Mouse (Mus musculus) adipocyte (in vitro differentiated cells): ENCODE measurements around the gene Zfp605.
A peak's percentile ranks its signal among the peaks of the same experiment; 100 is the strongest.
"Not testable (repeated sequence)": the region's sequence is repeated elsewhere in the genome, so short reads cannot be mapped to it uniquely, and the experiment has no call there.

ENCODE experiments used
- DNase-seq: peaks from one replicate; pipeline ENCODE4 v3.0.0-alpha.2; 2016; ENCODE audit warnings: low spot score

Gene Zfp605

DNA sequence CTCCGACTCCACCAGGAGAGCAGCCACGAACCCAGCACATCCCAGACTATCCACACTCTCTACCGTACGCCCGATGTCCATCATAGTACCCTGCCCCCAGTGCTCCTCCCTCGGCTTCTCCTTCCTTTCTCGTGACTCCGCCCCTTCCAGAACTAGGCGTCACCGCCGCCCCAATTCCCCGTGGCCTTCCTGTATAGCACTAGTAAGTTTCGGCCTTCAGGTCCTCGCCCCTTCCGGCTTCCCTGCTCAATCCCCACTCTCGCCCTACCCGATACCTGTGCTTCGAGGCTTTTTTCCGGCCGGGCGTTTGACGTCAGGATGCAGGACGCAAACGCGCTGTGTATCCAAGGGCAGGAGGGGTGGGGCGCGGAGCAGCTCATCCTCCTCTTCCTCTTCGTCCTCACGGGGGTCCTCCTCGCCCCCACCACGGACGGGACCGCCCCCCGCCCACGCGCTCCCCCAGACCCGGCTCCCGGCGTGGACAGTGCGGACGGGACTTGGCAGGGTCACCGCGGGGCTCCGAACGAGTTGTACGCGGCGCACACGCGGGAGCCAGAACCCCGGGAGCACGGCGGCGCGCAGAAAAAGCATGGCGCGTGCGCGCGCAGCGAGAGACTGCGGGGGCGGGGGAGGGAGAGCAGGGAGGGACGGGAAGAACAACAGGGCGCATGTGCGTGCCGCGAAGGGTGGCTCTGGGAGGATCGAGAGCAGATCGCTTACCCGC is 2.1 kb upstream of the Zfp605 start, which contains the start of gene Gtpbp6:
TSS of gene Gtpbp6 (minus strand) at position 617 of the 724 bp plus-strand sequence.
- DNase-seq, result peak; percentile 99

GRCm38 (mm10) chr5:110108305-110108628 is 1.6 kb upstream of the Zfp605 start:
- DNase-seq, result no peak

DNA sequence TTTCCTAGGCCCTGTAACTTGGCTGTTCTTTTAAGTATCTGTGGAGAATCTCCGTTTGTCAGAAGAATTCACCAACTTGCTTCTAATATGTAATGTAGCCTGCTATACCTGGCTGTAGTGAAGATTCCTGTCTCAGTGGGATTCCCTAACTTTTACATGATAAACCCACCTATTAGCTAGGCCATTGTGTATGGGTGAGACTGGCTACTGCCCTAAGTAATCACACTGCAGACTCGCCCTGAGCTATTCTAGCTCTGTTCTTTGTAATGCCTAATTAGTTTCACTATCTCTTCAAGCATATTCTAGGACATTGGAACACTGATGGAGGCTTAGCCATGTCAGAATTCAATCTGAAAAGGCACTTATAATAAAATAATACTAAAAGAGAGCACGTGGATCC is 12.5 kb downstream of the Zfp605 start:
- DNase-seq, result not testable (repeated sequence)

DNA sequence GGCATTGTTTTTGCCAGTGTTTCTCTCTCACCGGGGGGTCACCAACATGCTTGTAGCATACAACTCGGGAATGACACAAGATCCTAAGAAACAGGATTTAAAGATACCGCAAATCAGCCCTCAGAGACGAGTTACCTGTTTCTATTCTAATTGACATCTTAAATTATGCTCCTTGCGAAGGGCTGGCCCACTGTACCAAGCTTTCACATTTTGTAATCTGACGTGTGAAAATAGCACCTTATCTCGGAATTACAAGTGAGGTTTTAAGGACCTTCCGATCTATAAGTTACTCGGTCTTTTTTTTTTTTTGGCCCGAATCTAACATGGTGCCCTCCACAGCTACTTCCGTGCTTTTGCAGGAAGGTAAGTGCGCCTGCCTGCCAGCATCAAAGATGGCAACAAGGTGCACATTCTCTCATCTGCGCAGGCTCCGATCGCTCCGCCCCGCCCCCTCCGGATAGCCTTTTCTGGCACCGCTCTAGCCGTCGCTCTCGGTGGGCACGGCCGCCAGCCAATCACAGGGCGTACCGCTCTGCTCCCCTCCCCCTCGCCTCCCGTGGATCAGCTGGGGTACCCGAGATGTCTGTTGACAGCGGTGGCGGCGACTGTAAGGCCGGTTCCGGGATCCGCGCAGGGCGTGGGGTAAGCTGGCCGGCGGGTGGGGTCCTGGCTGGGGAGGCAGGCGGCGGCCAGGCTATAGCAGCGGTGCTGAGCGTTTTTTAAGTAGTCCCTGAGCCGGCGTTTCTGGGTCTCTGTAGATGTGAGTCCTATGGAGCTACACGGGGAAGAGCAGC is 25.6 kb downstream of the Zfp605 start, which contains the start of gene Chfr:
TSS of gene Chfr (plus strand) at position 550 of the 794 bp plus-strand sequence.
- peak; percentile 96 for DNase-seq

- no peak for DNase-seq
Measured at GRCm38 (mm10) chr5:110136087-110136464, 26.2 kb downstream of the Zfp605 start.

DNA sequence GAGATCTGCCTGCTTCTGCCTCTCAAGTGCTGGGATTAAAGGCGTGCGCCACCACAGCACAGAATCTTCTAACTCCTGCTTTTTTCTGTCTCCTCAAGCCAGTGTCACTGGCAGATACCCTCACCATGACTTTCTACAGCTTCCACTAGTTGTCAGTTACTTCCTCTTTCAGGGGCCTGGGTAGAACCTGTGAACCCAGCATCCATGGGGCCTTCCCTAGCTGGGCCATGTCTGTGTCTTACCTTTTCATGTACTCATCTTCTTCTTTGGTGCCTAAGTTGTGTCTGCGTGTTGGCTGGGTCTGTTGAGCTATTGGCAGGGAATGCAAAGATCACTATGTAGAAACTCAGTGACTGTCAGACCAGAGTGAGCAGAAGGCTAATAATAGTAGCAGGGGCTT is 27.9 kb downstream of the Zfp605 start:
- DNase-seq, result no peak

GRCm38 (mm10) chr5:110139325-110139724 is 29.4 kb downstream of the Zfp605 start:
- no peak for DNase-seq

DNA sequence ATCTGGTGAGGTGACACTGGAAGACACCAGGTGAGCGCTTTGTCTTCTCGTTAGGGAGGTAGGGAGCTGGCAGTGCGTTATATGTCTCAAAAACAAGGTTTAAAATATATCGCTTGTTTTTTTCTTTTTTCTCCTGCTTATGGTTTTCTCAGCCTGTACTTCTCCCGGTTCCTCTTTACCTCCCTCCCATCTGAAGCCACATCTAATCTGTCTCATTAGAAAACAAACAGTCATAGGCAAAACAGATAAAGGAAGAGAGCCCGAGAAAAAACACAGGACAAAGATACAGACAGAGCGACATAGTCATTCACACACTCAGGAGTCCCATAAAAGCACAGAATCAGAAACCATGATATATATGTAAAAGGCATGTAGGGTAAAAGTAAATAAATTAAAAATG is 30.5 kb downstream of the Zfp605 start:
- no peak for DNase-seq

GRCm38 (mm10) chr5:110142309-110142708 is 32.4 kb downstream of the Zfp605 start:
- DNase-seq, result peak; percentile 92

- DNase-seq, result peak; percentile 32
Measured at GRCm38 (mm10) chr5:110143007-110143406, 33.1 kb downstream of the Zfp605 start.

DNA sequence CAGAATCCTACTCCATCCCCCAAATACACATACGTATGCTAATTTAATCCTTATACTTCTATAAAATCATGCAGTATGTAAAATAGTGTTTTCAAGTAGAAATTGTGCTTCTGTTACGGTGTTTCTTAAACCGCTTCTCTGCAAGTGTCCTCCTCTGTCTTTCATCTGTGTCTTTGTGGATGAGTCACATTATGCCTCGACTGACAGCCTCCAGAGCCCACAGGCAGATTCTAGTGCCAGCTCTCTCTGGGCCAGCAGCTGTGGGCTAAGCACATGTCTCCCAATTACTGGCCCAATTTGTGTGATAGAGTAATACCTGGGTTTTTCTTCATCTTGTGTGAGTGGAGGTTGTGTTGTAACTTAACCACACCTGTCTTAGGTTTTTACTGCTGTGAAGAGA is 59.5 kb downstream of the Zfp605 start:
- no peak for DNase-seq

DNA sequence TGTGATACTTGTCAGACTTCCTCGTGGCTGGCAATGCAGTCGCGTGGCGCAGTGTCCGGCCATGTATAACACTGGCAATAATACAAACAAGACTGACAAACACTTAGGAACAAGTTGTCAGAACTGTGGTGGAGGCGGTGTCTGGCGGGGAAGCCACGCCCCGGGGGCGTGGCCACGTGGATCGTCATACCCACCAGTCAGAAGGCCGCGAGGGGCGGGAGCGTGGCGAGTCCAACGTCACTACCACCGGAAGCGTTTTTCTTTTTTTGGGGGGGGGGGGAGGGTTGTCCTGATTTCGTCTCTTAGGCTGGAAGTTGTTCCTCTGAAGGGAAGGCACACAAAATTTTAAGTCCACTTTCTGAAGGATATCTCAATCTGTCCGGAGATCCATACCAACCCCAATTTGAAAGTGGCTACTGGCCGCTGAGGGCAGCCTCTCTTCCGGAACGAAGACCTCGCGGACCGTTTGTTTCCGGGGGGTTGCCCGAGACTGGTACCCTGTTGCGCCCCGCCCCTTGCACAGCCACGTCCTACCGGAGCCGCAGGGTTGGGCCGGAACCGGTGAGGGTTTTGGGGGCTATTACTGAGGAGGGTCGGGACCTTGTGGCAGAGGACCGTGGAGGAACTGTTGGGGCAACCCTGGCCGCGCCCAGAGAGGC is 66.6 kb downstream of the Zfp605 start, which contains the start of gene Golga3:
TSS of gene Golga3 (plus strand) at position 340 of the 659 bp plus-strand sequence.
- peak; percentile 96 for DNase-seq

GRCm38 (mm10) chr5:110177021-110177420 is 67.1 kb downstream of the Zfp605 start:
- peak; percentile 33 for DNase-seq

- no peak for DNase-seq
Measured at GRCm38 (mm10) chr5:110178628-110179027, 68.7 kb downstream of the Zfp605 start.
